Mouse (Mus musculus) midbrain, embryonic 10.5 days (tissue): Measurements from ENCODE around the gene Rhox11. TPM values are rescaled to one million over a fixed set of nuclear protein-coding genes. Genes with fewer than 3 reads are reported as not detected.
"Not testable (repeated sequence)": the region's sequence is repeated elsewhere in the genome, so short reads cannot be mapped to it uniquely, and the experiment has no call there.

Experiments used
- DNase-seq: peaks from one replicate; pipeline ENCODE4 v3.0.0-alpha.2; 2017; ENCODE audit warnings: low spot score
- H3K27ac ChIP-seq: fragments of 300-500 bp; sonication (generic); replicated peaks from 2 replicates; pipeline ENCODE4 v1.5.1; 2016; ENCODE audit warnings: mild to moderate bottlenecking
- H3K27me3 ChIP-seq: fragments of 300-500 bp; sonication (generic); 2 replicates; pipeline ENCODE4 v1.6.1; 2016; ENCODE audit warnings: low read depth, mild to moderate bottlenecking; ENCODE audit not compliant: poor library complexity, severe bottlenecking
- H3K36me3 ChIP-seq: fragments of 300-500 bp; sonication (generic); 2 replicates; pipeline ENCODE4 v1.6.1; 2016; ENCODE audit warnings: mild to moderate bottlenecking, moderate library complexity
- H3K4me1 ChIP-seq: fragments of 300-500 bp; sonication (generic); 2 replicates; pipeline ENCODE4 v1.6.1; 2016
- H3K4me3 ChIP-seq: fragments of 300-500 bp; sonication (generic); 2 replicates; pipeline ENCODE4 v1.5.1; 2016; ENCODE audit warnings: mild to moderate bottlenecking, moderate library complexity
- H3K9me3 ChIP-seq: fragments of 300-500 bp; sonication (generic); replicated peaks from 2 replicates; pipeline ENCODE4 v1.6.1; 2016; ENCODE audit warnings: mild to moderate bottlenecking
- WGBS: fragments of 180-500 bp; shearing (Covaris S2); methylation state at CpG from one replicate; pipeline ENCODE4 v1.1.7; 2016; 5-methylcytosine and 5-hydroxymethylcytosine counted together
- polyA plus RNA-seq: library from polyadenylated mRNA; unstranded; fragments of >200 nt; fragmentation: Nextera tagmentation; extraction: Ambion mirVana; gene quantifications from 2 replicates; pipeline ENCODE4 v1.2.1, GENCODE M21; 2016

The Rhox11 gene
- polyA plus RNA-seq: not detected in 2 replicates

GRCm38 (mm10) chrX:38085041-38085440, at the start of gene Rhox11:
Rhox11 (minus strand) TSS chrX:38085141.
- Histone ChIP-seq H3K4me3 (no peak within 1 kb of the TSS), H3K27ac (no peak within 1 kb of the TSS), H3K36me3 (no peaks in the 10 kb centered on the region), H3K27me3 (no peaks in the 10 kb centered on the region), H3K4me1 (no peaks in the 10 kb centered on the region), H3K9me3 (no peaks in the 10 kb centered on the region)
- no peak for DNase-seq
- WGBS: 89% methylated on average over 9 of the region's 9 CpGs

DNA sequence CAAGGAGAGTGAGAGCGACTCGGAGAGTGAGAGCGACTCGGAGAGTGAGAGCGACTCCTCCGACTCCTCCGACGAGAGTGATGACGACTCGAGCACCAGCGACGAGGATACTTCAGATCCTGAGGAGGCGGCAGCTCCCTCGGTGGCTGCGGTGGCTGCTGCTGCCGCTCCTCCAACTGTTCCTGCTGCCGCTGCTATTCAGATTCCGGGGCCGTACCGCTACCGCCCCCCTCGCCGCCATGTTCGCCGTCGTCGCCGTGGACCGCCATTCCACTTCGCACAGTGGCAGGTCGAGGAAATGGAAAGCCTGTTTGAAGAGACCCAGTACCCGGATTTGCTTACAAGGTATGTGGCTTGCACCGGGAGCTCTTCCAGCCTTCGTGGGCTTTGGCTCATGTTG, 36.5 kb upstream of the Rhox11 start:
- 87% methylated on average over 34 of the region's 34 CpGs for WGBS
- Histone ChIP-seq H3K9me3 (peaks cover 20% of the 10 kb centered on the region), H3K36me3 (no peaks in the 10 kb centered on the region), H3K4me3 (no peak overlapping the region), H3K27ac (no peak overlapping the region), H3K27me3 (no peaks in the 10 kb centered on the region), H3K4me1 (no peaks in the 10 kb centered on the region)
- DNase-seq: no peak

GRCm38 (mm10) chrX:38120982-38121381, 36.0 kb upstream of the Rhox11 start, which contains the start of gene Rhox13:
Rhox13 (plus strand) TSS chrX:38121219.
- H3K4me1 ChIP-seq: no peaks in the 10 kb centered on the region
- H3K9me3 ChIP-seq: peaks cover 20% of the 10 kb centered on the region
- H3K27me3 ChIP-seq: no peaks in the 10 kb centered on the region
- 96% methylated on average over 20 of the region's 20 CpGs for WGBS
- H3K4me3 ChIP-seq: no peak within 1 kb of the TSS
- no peak within 1 kb of the TSS for H3K27ac ChIP-seq
- DNase-seq: no peak
- H3K36me3 ChIP-seq: no peaks in the 10 kb centered on the region

- Histone ChIP-seq H3K27me3 (no peaks in the 10 kb centered on the region), H3K4me1 (no peaks in the 10 kb centered on the region), H3K36me3 (no peaks in the 10 kb centered on the region), H3K4me3 (no peak within 1 kb of the TSS), H3K9me3 (no peaks in the 10 kb centered on the region), H3K27ac (no peak within 1 kb of the TSS)
- WGBS: 84% methylated on average over 4 of the region's 4 CpGs
- no peak for DNase-seq
Observed at GRCm38 (mm10) chrX:38110807-38111206, 25.9 kb upstream of the Rhox11 start, which contains the start of gene Rhox12. Rhox12 (minus strand) TSS chrX:38110907.

DNA sequence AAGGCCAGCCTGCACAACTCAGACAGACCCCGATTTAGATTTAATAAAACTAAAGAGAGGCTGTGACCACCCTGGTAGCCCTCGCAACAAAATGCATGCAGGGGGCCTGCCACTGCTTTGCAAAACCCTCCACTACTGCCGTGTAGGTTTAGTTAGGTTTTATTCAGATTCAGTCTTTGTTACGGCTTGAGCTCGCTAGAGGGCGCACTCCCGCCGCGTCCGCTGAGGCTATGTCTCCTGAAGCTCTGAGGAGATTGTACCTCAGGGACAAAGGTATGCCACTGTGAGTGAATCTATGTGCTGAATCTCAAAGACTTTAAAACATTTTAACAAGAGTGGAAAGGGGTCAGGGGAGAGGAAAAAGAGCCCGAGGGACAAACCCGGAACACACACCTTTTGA, 715 bp downstream of the Rhox11 start:
- Histone ChIP-seq H3K4me3 (no peak overlapping the region), H3K27me3 (no peaks in the 10 kb centered on the region), H3K27ac (no peak overlapping the region), H3K9me3 (no peaks in the 10 kb centered on the region), H3K4me1 (no peaks in the 10 kb centered on the region), H3K36me3 (no peaks in the 10 kb centered on the region)
- DNase-seq: peak; percentile 38
- 24% methylated on average over 12 of the region's 12 CpGs for WGBS

- Histone ChIP-seq H3K9me3 (peaks cover 8% of the 10 kb centered on the region; the same call in 1 of the 2 replicates), H3K4me3 (no peak within 1 kb of the TSS), H3K27me3 (no peaks in the 10 kb centered on the region), H3K36me3 (no peaks in the 10 kb centered on the region), H3K27ac (no peak within 1 kb of the TSS), H3K4me1 (no peaks in the 10 kb centered on the region)
- WGBS: 87% methylated on average over 11 of the region's 11 CpGs
- no peak for DNase-seq
Observed at GRCm38 (mm10) chrX:38066175-38066574, 18.8 kb downstream of the Rhox11 start, which contains the start of gene Rhox10. Rhox10 (plus strand) TSS chrX:38066475.

- WGBS: 0% methylated on average over 1 of the region's 1 CpGs
- no peak for DNase-seq
- Histone ChIP-seq H3K27me3 (no peaks in the 10 kb centered on the region), H3K4me1 (no peaks in the 10 kb centered on the region), H3K27ac (no peak overlapping the region), H3K9me3 (peaks cover 7% of the 10 kb centered on the region; the same call in 1 of the 2 replicates), H3K4me3 (no peak overlapping the region), H3K36me3 (no peaks in the 10 kb centered on the region)
Observed at GRCm38 (mm10) chrX:38061544-38061943, 23.4 kb downstream of the Rhox11 start.

DNA sequence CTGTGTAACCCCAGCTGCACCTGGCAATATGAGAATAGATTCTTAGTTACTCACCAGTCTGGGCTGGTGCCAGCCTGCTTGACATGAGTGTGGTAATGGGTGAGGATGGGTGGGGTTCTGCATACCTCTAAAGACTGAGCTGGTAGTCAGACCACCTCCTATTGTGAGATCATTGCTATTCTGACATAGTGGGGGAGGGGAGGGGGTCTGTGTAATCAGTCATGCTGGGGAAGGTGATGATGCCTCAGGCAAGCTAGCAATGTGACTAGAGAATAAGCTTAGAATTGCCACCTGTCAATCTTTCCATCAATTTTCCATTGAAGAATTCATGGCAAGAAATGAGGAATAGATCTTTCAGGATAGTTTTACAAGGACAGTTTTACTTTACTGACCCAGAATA, 41.9 kb downstream of the Rhox11 start, which contains the start of gene Btg1-ps2:
Gene Btg1-ps2 (minus strand): TSS at position 101 of the 400 bp plus-strand sequence.
- H3K9me3 ChIP-seq, H3K27ac ChIP-seq, DNase-seq, H3K36me3 ChIP-seq, H3K4me3 ChIP-seq, H3K27me3 ChIP-seq, H3K4me1 ChIP-seq: not testable (repeated sequence)

DNA sequence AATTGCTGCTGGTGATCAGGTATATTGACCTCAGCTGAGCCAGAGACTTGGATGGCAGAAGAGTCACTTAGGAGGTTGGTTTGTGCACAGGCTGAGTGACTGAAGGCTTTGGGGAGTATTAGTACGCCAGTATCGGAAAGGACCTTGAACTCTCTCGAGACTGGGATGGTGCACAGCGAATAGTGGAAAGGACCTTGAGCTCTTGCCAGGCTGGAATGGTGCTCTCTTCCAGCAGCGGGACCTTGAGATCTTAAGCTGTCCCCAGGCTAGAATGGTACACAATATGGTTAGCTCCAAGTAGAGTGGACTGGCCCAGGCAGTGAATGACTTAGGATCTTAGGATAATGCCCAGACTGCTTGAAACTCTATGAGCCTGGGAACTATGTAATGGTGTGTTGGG, 45.3 kb downstream of the Rhox11 start:
- no peak for DNase-seq
- Histone ChIP-seq H3K9me3 (no peaks in the 10 kb centered on the region), H3K4me3 (no peak overlapping the region), H3K4me1 (no peaks in the 10 kb centered on the region), H3K36me3 (no peaks in the 10 kb centered on the region), H3K27me3 (no peaks in the 10 kb centered on the region), H3K27ac (no peak overlapping the region)
- WGBS: 95% methylated on average over 5 of the region's 5 CpGs

GRCm38 (mm10) chrX:38033841-38034240, 51.1 kb downstream of the Rhox11 start:
- DNase-seq: no peak
- H3K4me1 ChIP-seq: no peaks in the 10 kb centered on the region
- no peaks in the 10 kb centered on the region for H3K36me3 ChIP-seq
- 53% methylated on average over 2 of the region's 2 CpGs for WGBS
- no peak overlapping the region for H3K4me3 ChIP-seq
- H3K27ac ChIP-seq: no peak overlapping the region
- H3K27me3 ChIP-seq: no peaks in the 10 kb centered on the region
- H3K9me3 ChIP-seq: no peaks in the 10 kb centered on the region

Other genes with a start within 250 kb of the Rhox11 start
- gene Rhox8, start 206.2 kb downstream of the Rhox11 start, polyA plus RNA-seq: not detected in 2 replicates
- gene Rhox7b, start 187.9 kb downstream of the Rhox11 start, polyA plus RNA-seq: not detected in 2 replicates
- gene Rhox9, start 183.4 kb downstream of the Rhox11 start, polyA plus RNA-seq: not detected in 2 replicates
- gene Btg1-ps1, start 66.3 kb downstream of the Rhox11 start, polyA plus RNA-seq: not detected in 2 replicates
- gene Btg1-ps2, start 42.0 kb downstream of the Rhox11 start, polyA plus RNA-seq: not detected in 2 replicates
- not detected in 2 replicates for gene Rhox10, start 18.7 kb downstream of the Rhox11 start, polyA plus RNA-seq
- gene Rhox12, start 25.8 kb upstream of the Rhox11 start, polyA plus RNA-seq: not detected in 2 replicates
- not detected in 2 replicates for gene Rhox13, start 36.1 kb upstream of the Rhox11 start, polyA plus RNA-seq
- gene Zbtb33, start 104.7 kb upstream of the Rhox11 start, polyA plus RNA-seq: 2.7 and 3.8 TPM in 2 replicates
- gene Tmem255a, start 167.3 kb upstream of the Rhox11 start, polyA plus RNA-seq: 11.2 and 11.9 TPM in 2 replicates
- gene Atp1b4, start 231.0 kb upstream of the Rhox11 start, polyA plus RNA-seq: not detected in 2 replicates